Mouse (Mus musculus) liver, embryonic 13.5 days (tissue): ENCODE measurements around the gene Arhgef5. TPM values are rescaled to one million over a fixed set of nuclear protein-coding genes. Genes with fewer than 3 reads are reported as not detected.
A peak's percentile ranks its signal among the peaks of the same experiment; 100 is the strongest.
"Not testable (repeated sequence)": the region's sequence is repeated elsewhere in the genome, so short reads cannot be mapped to it uniquely, and the experiment has no call there.

Experiments
- ATAC-seq: fragments of 200-750 bp; cut with Nextera tagmentation; 2 replicates; pipeline ENCODE4 v1.8.0; 2017; ENCODE audit warnings: low read depth, mild to moderate bottlenecking, moderate number of reproducible peaks, moderate library complexity
- DNase-seq: peaks from one replicate; pipeline ENCODE4 v3.0.0; 2022
- H3K27ac ChIP-seq: fragments of 300-500 bp; sonication (generic); 2 replicates; pipeline ENCODE4 v1.5.1; 2015; ENCODE audit warnings: moderate library complexity, mild to moderate bottlenecking, inconsistent platforms
- H3K27me3 ChIP-seq: fragments of 300-500 bp; sonication (generic); 2 replicates; pipeline ENCODE4 v1.6.1; 2015; ENCODE audit warnings: mild to moderate bottlenecking, inconsistent platforms
- H3K36me3 ChIP-seq: fragments of 300-500 bp; sonication (generic); 2 replicates; pipeline ENCODE4 v1.6.1; 2015; ENCODE audit warnings: mild to moderate bottlenecking, inconsistent platforms
- H3K4me1 ChIP-seq: fragments of 300-500 bp; sonication (generic); replicated peaks from 2 replicates; pipeline ENCODE4 v1.6.1; 2015; ENCODE audit warnings: inconsistent platforms
- H3K4me2 ChIP-seq: fragments of 300-500 bp; sonication (generic); 2 replicates; pipeline ENCODE4 v1.6.1; 2015; ENCODE audit warnings: inconsistent platforms, mild to moderate bottlenecking, moderate library complexity
- H3K4me3 ChIP-seq: fragments of 300-500 bp; sonication (generic); replicated peaks from 2 replicates; pipeline ENCODE4 v1.5.1; 2015; ENCODE audit warnings: mild to moderate bottlenecking, inconsistent platforms
- H3K9ac ChIP-seq: fragments of 300-500 bp; sonication (generic); 2 replicates; pipeline ENCODE4 v1.6.1; 2015; ENCODE audit warnings: mild to moderate bottlenecking, inconsistent platforms
- H3K9me3 ChIP-seq: fragments of 300-500 bp; sonication (generic); replicated peaks from 2 replicates; pipeline ENCODE4 v1.6.1; 2016; ENCODE audit warnings: inconsistent platforms
- WGBS: fragments of 180-500 bp; shearing (Covaris S2); methylation state at CpG from one replicate; pipeline ENCODE4 v1.1.7; 2015; ENCODE audit not compliant: insufficient replicate concordance; 5-methylcytosine and 5-hydroxymethylcytosine counted together
- polyA plus RNA-seq: library from polyadenylated mRNA; unstranded; fragments of >200 nt; fragmentation: Nextera tagmentation; extraction: Ambion mirVana; gene quantifications from 2 replicates; pipeline ENCODE4 v1.2.1, GENCODE M21; 2015

The Arhgef5 gene
- 1.2 and 1.4 TPM in 2 replicates for polyA plus RNA-seq

DNA sequence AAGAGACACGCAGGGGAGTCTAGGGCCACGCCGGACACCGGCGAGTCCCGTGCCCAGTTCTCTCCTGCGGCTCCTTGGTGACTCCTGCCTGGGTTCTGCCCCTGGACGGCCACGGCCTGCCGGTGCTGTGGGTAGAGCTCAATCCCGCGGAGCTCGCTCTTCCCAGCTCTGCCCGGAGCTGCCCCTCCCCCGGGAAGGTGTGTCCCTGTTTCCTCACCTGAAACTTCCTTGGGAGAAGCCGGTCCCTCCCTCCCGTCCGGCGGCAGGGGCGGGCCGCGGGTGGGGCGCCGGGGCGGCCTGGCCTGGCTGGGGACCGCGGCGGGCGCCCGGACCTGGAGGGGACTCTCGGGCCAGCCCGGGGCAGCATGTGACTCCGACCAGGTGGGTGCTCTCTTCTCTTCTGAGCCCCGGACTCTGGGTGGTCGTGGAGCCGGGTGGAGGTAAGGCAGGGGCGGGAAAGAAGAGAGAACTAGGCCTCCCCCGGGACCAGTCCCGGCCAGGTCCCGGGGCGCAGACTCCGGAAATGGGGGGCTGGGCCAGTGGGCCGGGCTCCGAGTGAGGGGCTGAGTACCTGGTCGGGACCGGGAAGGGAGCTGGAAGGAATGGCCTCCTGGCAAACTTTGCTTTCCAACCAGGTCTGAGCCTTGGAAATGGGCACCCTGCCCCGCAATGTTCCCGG lies at the start of gene Arhgef5:
Arhgef5 (plus strand) TSS at position 220 of the 679 bp plus-strand sequence.
- Histone ChIP-seq H3K9ac (peak within 1 kb of the TSS; percentile 58), H3K4me1 (peaks cover 7% of the 10 kb centered on the region), H3K4me3 (peak within 1 kb of the TSS; percentile 59), H3K9me3 (no peaks in the 10 kb centered on the region), H3K36me3 (no peaks in the 10 kb centered on the region), H3K4me2 (peak within 1 kb of the TSS; percentile 63), H3K27me3 (peaks cover 28% of the 10 kb centered on the region), H3K27ac (no peak within 1 kb of the TSS)
- ATAC-seq (peak; percentile 72), DNase-seq (peak; percentile 7)
- WGBS, result 2% methylated on average over 33 of the region's 48 CpGs

DNA sequence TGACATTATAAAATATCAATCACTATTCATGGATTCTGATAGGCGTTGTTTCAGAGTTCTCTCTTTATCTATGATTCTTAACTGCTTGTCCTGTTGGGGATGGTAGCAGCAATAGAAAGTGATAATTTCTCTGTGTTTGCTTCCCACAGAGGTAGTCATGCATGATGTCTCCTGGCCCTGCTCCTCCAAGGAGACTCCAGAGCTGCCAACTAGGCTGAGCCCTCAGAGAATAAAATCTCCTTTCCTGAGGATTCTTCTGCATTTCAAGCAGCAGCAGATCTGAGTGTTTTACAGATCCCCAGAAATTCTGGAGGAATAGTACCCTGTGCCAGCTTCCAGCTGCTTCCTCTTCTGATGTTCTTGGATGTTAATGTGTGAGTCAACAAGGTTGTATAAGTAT lies 34.1 kb upstream of the Arhgef5 start, which contains the start of gene Olfr47:
Olfr47 (plus strand) TSS at position 275 of the 400 bp plus-strand sequence.
- H3K27ac ChIP-seq, H3K36me3 ChIP-seq, ATAC-seq, H3K9ac ChIP-seq, DNase-seq, H3K9me3 ChIP-seq, H3K27me3 ChIP-seq, H3K4me3 ChIP-seq, H3K4me1 ChIP-seq, H3K4me2 ChIP-seq: not testable (repeated sequence)
- 43% methylated on average over 1 of the region's 1 CpGs for WGBS

DNA sequence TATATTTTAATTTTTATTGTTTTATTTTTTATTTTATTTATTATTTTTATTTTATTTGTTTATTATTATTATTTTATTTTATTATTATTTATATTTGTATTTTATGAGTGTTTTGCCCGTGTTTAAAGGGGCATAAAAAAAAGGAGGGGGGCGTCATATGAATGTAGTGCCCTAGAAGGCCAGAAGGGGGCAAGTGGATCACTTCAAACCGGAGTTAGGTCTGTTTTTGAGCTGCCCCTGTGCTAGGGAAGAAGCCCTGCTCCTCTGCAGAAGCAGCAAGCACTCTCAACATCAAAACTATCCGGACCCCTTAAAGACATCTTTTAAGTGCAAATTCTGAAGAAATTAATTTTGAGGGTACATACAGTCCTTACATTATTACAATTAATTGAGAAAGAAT lies 23.3 kb upstream of the Arhgef5 start:
- Histone ChIP-seq H3K36me3 (no peaks in the 10 kb centered on the region), H3K9me3 (no peaks in the 10 kb centered on the region), H3K4me1 (no peaks in the 10 kb centered on the region), H3K9ac (no peak overlapping the region), H3K27me3 (no peaks in the 10 kb centered on the region), H3K4me2 (no peak overlapping the region), H3K4me3 (no peak overlapping the region), H3K27ac (no peak overlapping the region)
- 7% methylated on average over 4 of the region's 4 CpGs for WGBS
- ATAC-seq (no peak), DNase-seq (no peak)

DNA sequence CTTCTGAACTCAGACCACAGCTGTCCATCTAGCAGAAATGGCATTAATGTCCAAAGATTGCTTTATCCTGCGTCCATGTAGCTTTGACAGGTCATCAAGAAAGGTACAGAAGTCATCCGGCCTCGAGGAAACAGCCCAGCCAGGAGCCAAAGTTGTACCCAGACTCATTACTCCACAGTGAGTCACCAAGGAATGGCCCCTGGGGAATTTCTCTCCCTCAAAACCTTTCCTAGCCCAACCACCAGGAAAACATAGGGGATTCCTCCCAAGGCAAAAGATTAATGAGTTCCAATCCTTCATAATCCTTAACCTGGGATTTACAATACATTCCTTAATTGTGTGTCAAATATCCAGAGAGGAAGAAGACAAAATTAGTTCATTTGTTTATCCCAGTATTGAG lies 18.0 kb upstream of the Arhgef5 start:
- Histone ChIP-seq H3K4me2 (no peak overlapping the region), H3K9me3 (no peaks in the 10 kb centered on the region), H3K4me3 (no peak overlapping the region), H3K27ac (no peak overlapping the region), H3K36me3 (no peaks in the 10 kb centered on the region), H3K27me3 (no peaks in the 10 kb centered on the region), H3K9ac (no peak overlapping the region), H3K4me1 (no peaks in the 10 kb centered on the region)
- 46% methylated on average over 3 of the region's 3 CpGs for WGBS
- no peak for DNase-seq
- no peak for ATAC-seq

DNA sequence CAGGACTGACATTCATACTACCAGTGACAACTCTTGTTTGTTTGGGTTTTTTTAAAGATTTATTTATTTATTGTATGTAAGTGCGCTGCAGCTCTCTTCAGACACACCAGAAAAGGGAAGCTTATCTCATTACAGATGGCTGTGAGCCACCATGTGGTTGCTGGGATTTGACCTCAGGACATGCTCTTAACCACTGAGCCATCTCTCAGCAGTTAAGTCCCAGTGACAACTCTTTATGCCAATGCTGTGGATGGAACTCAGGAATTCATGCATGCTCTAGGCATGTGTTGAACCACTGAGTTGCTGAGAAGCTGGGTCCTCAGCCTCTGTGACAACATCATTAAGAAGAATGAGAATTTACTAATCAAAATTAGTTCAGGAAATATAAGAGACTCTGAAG lies 12.4 kb upstream of the Arhgef5 start:
- Histone ChIP-seq H3K4me2 (no peak overlapping the region), H3K4me3 (no peak overlapping the region), H3K36me3 (no peaks in the 10 kb centered on the region), H3K9ac (no peak overlapping the region), H3K27me3 (no peaks in the 10 kb centered on the region), H3K9me3 (no peaks in the 10 kb centered on the region), H3K4me1 (no peaks in the 10 kb centered on the region), H3K27ac (no peak overlapping the region)
- DNase-seq (no peak), ATAC-seq (no peak)
- 13% methylated on average over 1 of the region's 1 CpGs for WGBS

DNA sequence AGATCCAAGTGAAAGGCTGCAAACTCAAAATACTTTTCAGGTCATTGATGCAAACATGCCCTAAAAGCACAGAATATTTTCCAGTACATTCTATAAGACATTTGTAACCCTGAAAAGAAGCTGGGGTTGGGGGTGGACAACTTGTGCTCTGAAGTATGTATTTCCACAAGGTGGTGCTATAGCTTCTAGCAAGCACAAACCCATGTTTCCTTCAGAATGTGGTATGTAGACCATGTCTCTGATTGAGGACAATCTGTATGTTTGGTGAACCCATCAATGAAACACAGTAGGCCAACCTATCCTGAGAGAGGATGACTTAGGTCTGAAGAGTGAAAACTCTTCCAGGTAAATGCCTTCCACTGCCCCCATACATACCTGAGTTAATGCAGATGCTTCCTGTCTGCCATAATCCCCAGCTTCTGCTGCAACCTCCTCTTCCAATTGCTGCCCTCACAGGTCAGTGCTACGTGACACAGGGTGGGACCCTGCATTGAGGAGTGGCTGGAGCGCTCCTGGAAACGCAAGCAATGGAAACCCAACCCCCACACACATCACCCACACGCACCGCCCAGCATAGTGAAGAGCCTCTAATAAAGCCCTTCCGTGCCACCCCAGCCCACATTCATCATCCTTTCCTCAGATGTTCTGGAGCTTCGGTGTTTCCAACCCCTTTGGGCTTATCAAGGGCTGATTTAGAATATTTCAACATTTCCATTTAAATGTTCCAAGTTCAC lies 11.0 kb upstream of the Arhgef5 start:
- DNase-seq (no peak), ATAC-seq (no peak)
- H3K27me3 ChIP-seq, result no peaks in the 10 kb centered on the region
- H3K4me2 ChIP-seq, result no peak overlapping the region
- no peaks in the 10 kb centered on the region for H3K36me3 ChIP-seq
- H3K4me1 ChIP-seq, result no peaks in the 10 kb centered on the region
- H3K4me3 ChIP-seq, result no peak overlapping the region
- no peaks in the 10 kb centered on the region for H3K9me3 ChIP-seq
- no peak overlapping the region for H3K27ac ChIP-seq
- H3K9ac ChIP-seq, result no peak overlapping the region
- WGBS, result 55% methylated on average over 7 of the region's 7 CpGs

DNA sequence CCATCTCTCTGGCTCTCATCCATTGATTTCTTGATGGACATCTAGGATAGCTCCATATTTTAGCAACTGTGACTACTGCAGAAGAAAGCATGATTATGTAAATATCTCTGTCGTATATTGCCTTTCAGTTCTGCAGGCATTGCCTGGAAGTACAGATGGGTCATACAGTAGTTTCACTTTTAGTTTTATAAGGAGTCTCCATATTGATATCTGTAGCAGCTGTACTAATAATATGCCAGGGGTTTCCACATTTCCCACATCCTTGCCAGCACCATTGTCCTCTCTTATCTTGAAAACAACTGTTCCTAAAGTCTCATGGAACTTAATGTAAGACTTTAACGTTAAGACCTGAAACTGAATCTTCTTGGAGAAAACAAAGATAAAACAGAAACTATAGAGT lies 4.6 kb upstream of the Arhgef5 start:
- Histone ChIP-seq H3K4me1 (no peaks in the 10 kb centered on the region), H3K27ac (no peak overlapping the region), H3K9ac (no peak overlapping the region), H3K4me3 (no peak overlapping the region), H3K9me3 (no peaks in the 10 kb centered on the region), H3K4me2 (no peak overlapping the region), H3K36me3 (no peaks in the 10 kb centered on the region), H3K27me3 (peaks cover 13% of the 10 kb centered on the region)
- DNase-seq, result no peak
- ATAC-seq, result no peak
- WGBS, result 45% methylated on average over 2 of the region's 2 CpGs

DNA sequence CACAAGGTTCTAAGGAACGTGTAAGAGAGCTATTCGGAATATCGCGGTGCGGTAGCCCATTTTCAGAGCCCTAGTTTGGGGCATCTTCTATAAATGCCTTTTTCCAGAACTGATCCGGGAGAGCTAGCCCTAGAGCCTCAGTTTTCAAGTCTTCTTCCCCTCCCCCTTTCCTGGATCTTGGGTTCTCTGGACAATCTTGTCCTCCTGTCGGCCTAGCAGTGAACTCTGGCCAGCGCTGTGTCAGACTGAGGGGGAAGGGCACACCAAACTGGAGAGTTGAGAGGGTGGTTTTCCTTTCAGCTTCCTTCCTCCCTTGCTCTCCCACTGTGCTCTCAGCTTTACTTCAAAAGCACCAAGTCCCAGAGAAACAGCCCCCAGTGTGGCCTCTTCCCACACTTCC lies 974 bp downstream of the Arhgef5 start:
- WGBS, result 1% methylated on average over 8 of the region's 8 CpGs
- no peaks in the 10 kb centered on the region for H3K9me3 ChIP-seq
- peak overlapping the region; percentile 63 for H3K4me2 ChIP-seq
- peaks cover 7% of the 10 kb centered on the region for H3K4me1 ChIP-seq
- DNase-seq (no peak), ATAC-seq (peak; percentile 68)
- H3K4me3 ChIP-seq, result peak overlapping the region; percentile 59
- H3K27ac ChIP-seq, result no peak overlapping the region
- H3K27me3 ChIP-seq, result peaks cover 28% of the 10 kb centered on the region
- H3K9ac ChIP-seq, result peak overlapping the region; percentile 58; the same call in 1 of the 2 replicates
- H3K36me3 ChIP-seq, result no peaks in the 10 kb centered on the region

DNA sequence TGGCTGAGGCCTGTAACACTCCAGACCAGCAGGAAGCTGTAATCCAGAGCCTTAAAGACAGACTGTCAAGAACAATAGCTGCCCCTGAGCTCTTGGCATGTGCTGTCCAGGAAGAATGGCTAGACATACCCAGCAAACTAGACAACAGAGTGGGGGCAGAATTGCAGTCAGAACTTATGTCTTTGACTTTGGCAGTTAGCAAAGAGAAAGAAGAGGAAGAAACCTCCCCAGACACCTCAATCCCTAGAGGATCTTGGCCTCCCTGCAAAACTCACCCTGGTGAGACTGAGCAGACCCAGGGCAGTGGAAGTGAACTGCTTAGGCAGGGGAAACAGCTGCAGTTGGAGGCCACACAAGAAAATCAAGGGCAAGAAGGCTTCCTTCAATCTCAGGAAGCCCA lies 7.2 kb downstream of the Arhgef5 start:
- Histone ChIP-seq H3K9me3 (no peaks in the 10 kb centered on the region), H3K4me1 (no peaks in the 10 kb centered on the region), H3K27ac (no peak overlapping the region), H3K36me3 (no peaks in the 10 kb centered on the region), H3K9ac (no peak overlapping the region), H3K4me2 (no peak overlapping the region), H3K27me3 (no peaks in the 10 kb centered on the region), H3K4me3 (no peak overlapping the region)
- ATAC-seq (no peak), DNase-seq (no peak)

DNA sequence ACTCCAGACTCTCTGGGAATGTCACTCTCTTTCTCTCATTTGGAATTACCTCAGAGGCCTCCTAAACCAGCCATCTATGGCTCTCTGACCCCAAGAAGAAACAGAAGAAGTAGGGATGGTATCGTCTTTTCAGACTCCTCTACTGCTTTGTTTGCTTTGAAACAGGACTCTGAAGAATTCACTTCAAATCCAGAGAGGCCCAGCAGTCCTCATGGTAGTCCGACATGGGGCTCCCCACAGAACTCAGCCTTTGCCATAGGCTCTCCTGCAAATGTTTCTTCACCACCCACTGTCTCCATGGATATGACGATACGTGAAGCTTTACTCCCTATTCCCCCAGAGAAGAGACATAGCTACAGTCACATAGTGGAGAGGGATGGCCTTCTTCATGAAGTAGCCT lies 8.7 kb downstream of the Arhgef5 start:
- no peak overlapping the region for H3K27ac ChIP-seq
- no peaks in the 10 kb centered on the region for H3K4me1 ChIP-seq
- DNase-seq (no peak), ATAC-seq (no peak)
- H3K27me3 ChIP-seq, result no peaks in the 10 kb centered on the region
- no peak overlapping the region for H3K9ac ChIP-seq
- no peaks in the 10 kb centered on the region for H3K9me3 ChIP-seq
- 69% methylated on average over 4 of the region's 4 CpGs for WGBS
- no peak overlapping the region for H3K4me3 ChIP-seq
- no peak overlapping the region for H3K4me2 ChIP-seq
- H3K36me3 ChIP-seq, result no peaks in the 10 kb centered on the region

DNA sequence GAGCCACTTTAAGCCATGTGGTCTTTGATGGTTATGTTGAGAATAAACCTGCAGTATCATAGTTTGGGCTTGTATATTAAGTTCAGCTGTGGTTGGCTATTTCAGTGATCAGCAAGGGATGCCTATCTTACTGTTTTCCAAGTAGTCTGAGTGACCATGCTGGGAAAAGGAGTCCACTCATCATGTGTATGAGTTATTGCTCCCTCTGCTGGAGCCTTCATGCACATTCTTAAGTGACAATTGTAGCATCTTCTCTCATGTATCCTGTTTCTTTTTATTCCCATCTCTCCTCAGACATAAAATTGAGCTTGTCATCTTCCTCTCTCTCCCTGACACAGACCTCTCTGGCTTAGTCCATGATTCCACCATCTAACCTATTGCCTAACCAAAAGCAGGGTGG lies 12.9 kb downstream of the Arhgef5 start:
- Histone ChIP-seq H3K27ac (no peak overlapping the region), H3K9ac (no peak overlapping the region), H3K4me1 (no peaks in the 10 kb centered on the region), H3K4me3 (no peak overlapping the region), H3K36me3 (no peaks in the 10 kb centered on the region; the same call in 1 of the 2 replicates), H3K4me2 (no peak overlapping the region), H3K9me3 (no peaks in the 10 kb centered on the region), H3K27me3 (no peaks in the 10 kb centered on the region)
- no peak for ATAC-seq
- no peak for DNase-seq

DNA sequence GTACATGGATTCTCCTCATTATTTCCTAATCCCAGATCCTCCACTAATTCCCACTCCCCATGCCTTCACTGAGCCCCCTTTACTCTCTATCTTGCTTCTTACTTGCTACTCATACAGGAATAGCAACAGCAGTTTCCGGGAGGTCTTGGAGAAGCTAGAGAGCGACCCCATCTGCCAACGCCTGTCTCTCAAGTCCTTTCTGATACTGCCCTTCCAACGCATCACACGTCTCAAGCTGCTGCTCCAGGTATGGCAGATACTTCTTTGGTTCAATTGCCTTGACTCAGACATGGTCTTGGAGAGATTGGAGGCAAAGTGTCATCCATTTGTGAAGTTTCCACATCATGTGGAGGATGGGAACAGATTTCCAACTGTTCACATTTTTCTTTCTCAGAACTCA lies 15.1 kb downstream of the Arhgef5 start:
- Histone ChIP-seq H3K27ac (no peak overlapping the region), H3K9me3 (no peaks in the 10 kb centered on the region), H3K4me1 (no peaks in the 10 kb centered on the region), H3K4me2 (no peak overlapping the region), H3K36me3 (no peaks in the 10 kb centered on the region; the same call in 1 of the 2 replicates), H3K4me3 (no peak overlapping the region), H3K9ac (no peak overlapping the region), H3K27me3 (no peaks in the 10 kb centered on the region)
- WGBS, result 71% methylated on average over 5 of the region's 5 CpGs
- DNase-seq (no peak), ATAC-seq (no peak)
